Mouse (Mus musculus) limb, embryonic 12.5 days (tissue): ENCODE data around the gene Krt42. TPM values are rescaled to one million over a fixed set of nuclear protein-coding genes. Genes with fewer than 3 reads are reported as not detected.
A peak's percentile ranks its signal among the peaks of the same experiment; 100 is the strongest.
"Not testable (repeated sequence)": the region's sequence is repeated elsewhere in the genome, so short reads cannot be mapped to it uniquely, and the experiment has no call there.

Experiments
- ATAC-seq: fragments of 200-750 bp; cut with Nextera tagmentation; 2 replicates; pipeline ENCODE4 v1.8.0; 2017; ENCODE audit warnings: low read depth, moderate TSS enrichment; ENCODE audit not compliant: insufficient number of reproducible peaks, insufficient read depth, low FRiP score, low TSS enrichment
- H3K27ac ChIP-seq: fragments of 300-500 bp; sonication (generic); 2 replicates; pipeline ENCODE4 v1.5.1; 2016; ENCODE audit warnings: mild to moderate bottlenecking, moderate library complexity
- H3K27me3 ChIP-seq: fragments of 300-500 bp; sonication (generic); 2 replicates; pipeline ENCODE4 v1.6.1; 2016; ENCODE audit warnings: mild to moderate bottlenecking, moderate library complexity
- H3K36me3 ChIP-seq: fragments of 300-500 bp; sonication (generic); 2 replicates; pipeline ENCODE4 v1.6.1; 2016; ENCODE audit warnings: mild to moderate bottlenecking, moderate library complexity
- H3K4me1 ChIP-seq: fragments of 300-500 bp; sonication (generic); replicated peaks from 2 replicates; pipeline ENCODE4 v1.6.1; 2016
- H3K4me2 ChIP-seq: fragments of 300-500 bp; sonication (generic); 2 replicates; pipeline ENCODE4 v1.6.1; 2016; ENCODE audit warnings: mild to moderate bottlenecking, moderate library complexity
- H3K4me3 ChIP-seq: fragments of 300-500 bp; sonication (generic); replicated peaks from 2 replicates; pipeline ENCODE4 v1.5.1; 2016; ENCODE audit warnings: mild to moderate bottlenecking
- H3K9ac ChIP-seq: fragments of 300-500 bp; sonication (generic); replicated peaks from 2 replicates; pipeline ENCODE4 v1.6.1; 2016; ENCODE audit warnings: mild to moderate bottlenecking, moderate library complexity
- H3K9me3 ChIP-seq: fragments of 300-500 bp; sonication (generic); 2 replicates; pipeline ENCODE4 v1.6.1; 2016; ENCODE audit warnings: mild to moderate bottlenecking, moderate library complexity
- WGBS: fragments of 180-500 bp; shearing (Covaris S2); methylation state at CpG from one replicate; pipeline ENCODE4 v1.1.7; 2016; 5-methylcytosine and 5-hydroxymethylcytosine counted together
- polyA plus RNA-seq: library from polyadenylated mRNA; unstranded; fragments of >200 nt; fragmentation: Nextera tagmentation; extraction: Ambion mirVana; gene quantifications from 2 replicates; pipeline ENCODE4 v1.2.1, GENCODE M21; 2016

The Krt42 gene
- polyA plus RNA-seq, result not detected in 2 replicates

DNA sequence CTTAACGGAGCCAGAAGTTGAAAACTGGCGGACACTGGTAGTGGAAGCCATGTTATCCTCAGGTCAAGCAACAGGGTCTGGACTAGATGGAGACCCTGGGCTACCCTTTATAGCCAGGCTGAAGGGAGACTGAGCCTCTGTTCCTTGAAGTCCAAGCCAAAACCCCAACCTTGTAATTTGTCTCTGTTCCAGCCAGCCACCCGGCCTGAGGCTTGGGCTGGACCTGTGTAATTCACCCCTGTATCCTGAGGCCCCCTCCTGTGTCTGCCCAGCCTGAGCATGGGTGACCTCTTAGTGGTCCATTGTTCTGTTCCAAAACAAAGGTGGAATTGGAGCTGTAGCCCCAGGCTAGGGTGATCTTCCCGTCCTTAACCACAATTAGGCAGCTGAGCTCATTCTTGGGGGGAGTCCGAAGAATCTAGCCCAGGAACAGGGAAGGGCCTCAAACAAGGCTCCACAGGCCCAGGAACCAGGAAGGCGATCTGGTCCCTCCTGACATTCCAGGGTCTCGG lies at the start of gene Krt42:
Gene Krt42 (minus strand): TSS at position 51 of the 512 bp plus-strand sequence.
- Histone ChIP-seq H3K9ac (no peak within 1 kb of the TSS), H3K27me3 (peaks cover 10% of the 10 kb centered on the region; the same call in 1 of the 2 replicates), H3K4me2 (no peak within 1 kb of the TSS), H3K9me3 (no peaks in the 10 kb centered on the region), H3K27ac (no peak within 1 kb of the TSS), H3K36me3 (no peaks in the 10 kb centered on the region), H3K4me3 (no peak within 1 kb of the TSS), H3K4me1 (0 out of 2 replicates have a peak, but pooled peaks cover 4% of the 10 kb centered on the region)
- ATAC-seq, result no peak
- WGBS, result 83% methylated on average over 7 of the region's 7 CpGs

DNA sequence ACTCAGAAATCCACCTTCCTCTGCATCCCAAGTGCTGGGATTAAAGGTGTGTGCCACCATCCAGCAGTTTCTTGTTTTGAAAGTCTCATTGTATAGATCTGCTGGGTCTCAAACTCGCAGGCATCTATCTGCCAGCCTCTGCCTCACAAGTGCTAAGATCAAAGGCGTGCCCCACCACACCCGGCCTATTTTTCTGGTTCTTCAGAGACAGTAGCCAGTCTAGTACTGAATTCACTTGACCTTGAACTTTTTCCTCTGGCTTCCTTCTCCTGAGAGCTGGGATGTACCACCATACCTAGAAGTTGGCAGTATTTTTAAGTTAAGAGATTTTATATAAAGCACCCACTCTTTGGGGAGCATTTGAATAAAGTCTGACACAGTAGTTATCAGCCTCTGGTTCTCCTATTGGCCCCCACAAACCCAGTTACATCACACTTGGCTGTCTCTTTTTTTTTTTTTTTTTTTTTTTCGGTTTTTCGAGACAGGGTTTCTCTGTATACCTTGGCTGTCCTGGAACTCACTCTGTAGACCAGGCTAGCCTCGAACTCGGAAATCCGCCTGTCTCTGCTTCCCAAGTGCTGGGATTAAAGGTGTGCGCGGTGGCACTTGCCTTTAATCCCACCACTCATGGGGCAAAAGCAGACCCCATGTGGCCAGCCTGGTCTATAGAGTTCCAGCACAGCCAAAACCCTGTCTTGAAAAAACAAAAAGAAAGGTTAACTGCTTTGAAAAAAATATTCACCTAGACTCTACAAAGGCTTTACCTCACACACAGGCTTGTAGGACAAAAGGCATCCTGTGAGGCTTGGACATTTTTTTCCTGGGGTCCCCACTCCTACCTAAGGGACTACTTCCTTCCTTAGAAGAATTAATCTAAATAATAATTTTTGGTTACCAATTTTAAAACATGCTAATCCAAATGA lies 49.1 kb upstream of the Krt42 start:
- H3K27ac ChIP-seq, result no peak overlapping the region; the same call in 1 of the 2 replicates
- no peaks in the 10 kb centered on the region for H3K27me3 ChIP-seq
- H3K4me3 ChIP-seq, result peak overlapping the region; percentile 83
- 90% methylated on average over 10 of the region's 10 CpGs for WGBS
- H3K4me1 ChIP-seq, result 0 out of 2 replicates have a peak, but pooled peaks cover 6% of the 10 kb centered on the region
- no peaks in the 10 kb centered on the region for H3K9me3 ChIP-seq
- peaks cover 21% of the 10 kb centered on the region for H3K36me3 ChIP-seq
- no peak for ATAC-seq
- H3K9ac ChIP-seq, result no peak overlapping the region
- H3K4me2 ChIP-seq, result peak overlapping the region; percentile 55

GRCm38 (mm10) chr11:100317826-100318380 lies 48.2 kb upstream of the Krt42 start:
- no peak for ATAC-seq
- Histone ChIP-seq H3K27me3 (no peaks in the 10 kb centered on the region), H3K4me1 (0 out of 2 replicates have a peak, but pooled peaks cover 6% of the 10 kb centered on the region), H3K9me3 (no peaks in the 10 kb centered on the region), H3K9ac (no peak overlapping the region), H3K4me3 (no peak overlapping the region), H3K27ac (no peak overlapping the region), H3K4me2 (no peak overlapping the region), H3K36me3 (peaks cover 21% of the 10 kb centered on the region)
- WGBS, result 48% methylated on average over 6 of the region's 6 CpGs

GRCm38 (mm10) chr11:100315439-100315838 lies 45.8 kb upstream of the Krt42 start:
- Histone ChIP-seq H3K4me3 (no peak overlapping the region), H3K27ac (no peak overlapping the region), H3K27me3 (no peaks in the 10 kb centered on the region), H3K4me2 (no peak overlapping the region), H3K36me3 (no peaks in the 10 kb centered on the region), H3K4me1 (no peaks in the 10 kb centered on the region), H3K9ac (no peak overlapping the region), H3K9me3 (no peaks in the 10 kb centered on the region)
- ATAC-seq, result no peak
- 89% methylated on average over 5 of the region's 5 CpGs for WGBS

DNA sequence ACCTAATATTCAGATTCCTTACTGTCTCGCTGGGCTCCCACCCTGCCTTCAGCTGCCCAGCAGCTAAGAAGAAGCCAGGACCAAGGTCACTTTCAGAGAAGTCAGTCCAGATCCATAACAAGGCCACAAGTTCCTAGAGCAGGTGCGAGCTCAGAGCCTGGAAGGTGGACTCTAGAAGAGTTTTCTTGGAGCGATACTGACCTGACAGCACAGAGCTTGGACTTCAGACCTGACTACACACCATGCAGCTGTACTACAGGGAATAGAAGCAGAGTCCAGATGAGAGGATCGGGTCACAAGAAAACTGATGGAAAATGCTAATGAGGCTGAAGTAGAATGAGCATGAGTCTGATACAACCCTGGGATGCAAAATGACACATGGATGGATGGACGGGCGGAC lies 43.8 kb upstream of the Krt42 start:
- Histone ChIP-seq H3K27ac (no peak overlapping the region), H3K36me3 (no peaks in the 10 kb centered on the region), H3K4me3 (no peak overlapping the region), H3K9me3 (no peaks in the 10 kb centered on the region), H3K4me2 (no peak overlapping the region), H3K9ac (no peak overlapping the region), H3K27me3 (no peaks in the 10 kb centered on the region), H3K4me1 (no peaks in the 10 kb centered on the region)
- no peak for ATAC-seq
- WGBS, result 87% methylated on average over 6 of the region's 6 CpGs

DNA sequence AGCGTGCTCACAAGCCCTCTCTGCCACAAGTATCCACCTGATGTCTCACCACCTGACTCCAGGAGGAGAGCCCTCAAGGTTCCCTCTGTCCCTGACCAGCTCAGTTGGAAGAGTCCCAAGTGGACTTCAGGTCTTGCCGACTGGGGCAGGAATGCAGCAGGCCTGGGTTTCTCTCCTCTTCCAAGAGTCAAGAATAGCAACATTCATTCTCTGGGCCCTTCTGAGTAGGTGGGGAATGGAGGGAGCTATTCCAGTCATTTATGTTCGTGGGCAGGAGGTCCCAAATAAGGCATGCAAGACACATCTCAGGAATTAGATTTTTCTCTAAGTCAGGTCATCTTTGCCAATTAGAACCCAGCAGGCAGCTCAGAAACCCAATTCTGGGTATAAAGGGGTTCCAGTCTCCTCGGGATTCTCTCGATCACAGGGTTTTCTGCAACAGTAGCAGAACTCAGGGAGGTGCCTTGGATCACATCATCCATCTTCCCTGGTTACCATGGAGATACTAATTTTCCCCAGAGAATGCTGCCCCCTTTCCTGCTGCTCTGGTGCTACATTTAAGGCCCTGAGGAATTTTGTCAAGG lies 42.5 kb upstream of the Krt42 start:
- H3K4me3 ChIP-seq, result no peak overlapping the region
- H3K36me3 ChIP-seq, result no peaks in the 10 kb centered on the region
- H3K4me1 ChIP-seq, result no peaks in the 10 kb centered on the region
- H3K9me3 ChIP-seq, result no peaks in the 10 kb centered on the region
- H3K9ac ChIP-seq, result 0 out of 2 replicates have a peak overlapping the region, but pooled peaks have one; percentile 27
- H3K27ac ChIP-seq, result no peak overlapping the region
- no peak for ATAC-seq
- H3K4me2 ChIP-seq, result no peak overlapping the region
- 48% methylated on average over 5 of the region's 5 CpGs for WGBS
- H3K27me3 ChIP-seq, result no peaks in the 10 kb centered on the region

DNA sequence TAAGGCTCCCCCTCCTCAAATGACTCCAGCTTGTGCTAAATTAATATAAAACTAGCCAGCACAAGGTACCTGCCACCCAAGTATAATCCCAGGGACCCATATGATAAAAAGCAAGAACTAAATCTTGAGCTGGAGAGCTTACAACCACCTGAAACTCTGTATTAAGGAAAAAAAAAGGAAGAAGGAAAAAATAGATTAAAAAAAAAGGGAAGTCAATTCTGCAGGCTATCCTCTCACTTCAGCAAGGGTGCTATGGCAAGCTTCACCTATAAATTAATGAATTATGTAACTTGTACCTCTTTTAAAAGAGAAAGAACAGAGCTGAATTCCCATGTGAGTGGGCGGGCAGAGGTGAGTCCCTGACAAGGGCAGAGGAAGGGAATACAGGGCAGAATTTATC lies 42.0 kb upstream of the Krt42 start:
- no peaks in the 10 kb centered on the region for H3K27me3 ChIP-seq
- no peak overlapping the region for H3K9ac ChIP-seq
- H3K4me3 ChIP-seq, result no peak overlapping the region
- no peak overlapping the region for H3K4me2 ChIP-seq
- H3K4me1 ChIP-seq, result no peaks in the 10 kb centered on the region
- WGBS, result 79% methylated on average over 1 of the region's 1 CpGs
- no peaks in the 10 kb centered on the region for H3K36me3 ChIP-seq
- H3K9me3 ChIP-seq, result no peaks in the 10 kb centered on the region
- no peak for ATAC-seq
- H3K27ac ChIP-seq, result no peak overlapping the region

DNA sequence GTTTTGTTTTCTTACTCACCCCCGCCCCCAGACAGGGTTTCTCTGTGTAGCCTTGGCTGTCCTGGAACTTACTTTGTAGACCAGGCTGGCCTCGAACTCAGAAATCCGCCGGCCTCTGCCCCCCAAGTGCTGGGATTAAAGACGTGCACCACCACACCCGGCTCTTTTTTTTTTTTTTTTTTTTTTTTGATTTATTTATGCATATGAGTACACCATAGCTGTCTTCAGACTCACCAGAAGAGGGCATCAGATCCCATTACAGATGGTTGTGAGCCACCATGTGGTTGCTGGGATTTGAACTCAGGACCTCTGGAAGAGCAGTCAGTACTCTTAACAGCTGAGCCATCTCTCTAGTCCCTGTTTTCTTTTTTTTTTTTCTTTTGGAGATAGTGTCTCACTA lies 39.0 kb upstream of the Krt42 start:
- not testable (repeated sequence) for H3K4me2 ChIP-seq, H3K9ac ChIP-seq, H3K4me1 ChIP-seq, H3K27ac ChIP-seq, H3K9me3 ChIP-seq, H3K27me3 ChIP-seq, ATAC-seq, H3K4me3 ChIP-seq, H3K36me3 ChIP-seq
- 82% methylated on average over 5 of the region's 6 CpGs for WGBS

DNA sequence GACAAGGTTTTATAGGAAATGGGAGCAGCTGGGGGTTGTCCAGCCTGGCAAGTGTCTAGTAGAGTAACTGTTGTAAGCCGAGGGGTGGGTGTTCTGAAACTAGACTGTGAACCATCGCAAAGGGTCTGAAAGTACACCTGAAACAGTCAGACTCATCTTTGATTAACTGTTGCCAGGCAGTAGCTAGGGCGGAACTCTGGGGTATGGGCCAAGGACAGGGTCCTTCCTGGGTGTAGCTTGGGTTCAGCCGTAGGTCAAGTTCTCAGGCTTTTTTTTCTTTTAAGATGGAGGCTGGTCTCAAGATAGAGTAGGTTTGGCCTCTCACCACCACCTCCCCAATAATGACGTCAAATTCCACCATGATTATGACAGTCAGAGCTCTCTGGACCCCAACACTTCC lies 38.2 kb upstream of the Krt42 start:
- Histone ChIP-seq H3K9ac (no peak overlapping the region), H3K36me3 (no peaks in the 10 kb centered on the region)
- WGBS, result 85% methylated on average over 5 of the region's 5 CpGs

GRCm38 (mm10) chr11:100301292-100301691 lies 31.6 kb upstream of the Krt42 start:
- Histone ChIP-seq H3K9ac (no peak overlapping the region), H3K4me2 (no peak overlapping the region), H3K36me3 (no peaks in the 10 kb centered on the region), H3K9me3 (no peaks in the 10 kb centered on the region), H3K27ac (no peak overlapping the region), H3K4me1 (no peaks in the 10 kb centered on the region; the same call in 1 of the 2 replicates), H3K27me3 (no peaks in the 10 kb centered on the region), H3K4me3 (no peak overlapping the region)
- WGBS, result 84% methylated on average over 5 of the region's 5 CpGs
- ATAC-seq, result no peak

More for the DNA sequence above, 38.2 kb upstream of the Krt42 start:
- no peak for ATAC-seq
- no peak overlapping the region for H3K27ac ChIP-seq
- H3K4me1 ChIP-seq, result no peaks in the 10 kb centered on the region
- no peak overlapping the region for H3K4me3 ChIP-seq
- no peak overlapping the region for H3K4me2 ChIP-seq
- H3K27me3 ChIP-seq, result no peaks in the 10 kb centered on the region
- H3K9me3 ChIP-seq, result no peaks in the 10 kb centered on the region

- no peak overlapping the region for H3K9ac ChIP-seq
These were observed 30.6 kb upstream of the Krt42 start for GRCm38 (mm10) chr11:100300293-100300692.

More at GRCm38 (mm10) chr11:100300293-100300692, 30.6 kb upstream of the Krt42 start:
- ATAC-seq, result no peak
- no peaks in the 10 kb centered on the region; the same call in 1 of the 2 replicates for H3K4me1 ChIP-seq
- 8% methylated on average over 5 of the region's 5 CpGs for WGBS
- H3K4me2 ChIP-seq, result no peak overlapping the region
- no peaks in the 10 kb centered on the region for H3K27me3 ChIP-seq
- H3K27ac ChIP-seq, result no peak overlapping the region
- no peaks in the 10 kb centered on the region for H3K36me3 ChIP-seq
- no peak overlapping the region for H3K4me3 ChIP-seq
- no peaks in the 10 kb centered on the region for H3K9me3 ChIP-seq
